Mouse (Mus musculus): ENCODE results near the gene Gm21761. TPM values are rescaled to one million over a fixed set of nuclear protein-coding genes. Genes with fewer than 3 reads are reported as not detected.
"Not testable (repeated sequence)": the region's sequence is repeated elsewhere in the genome, so short reads cannot be mapped to it uniquely, and the experiment has no call there.

Gene Gm21761
- polyA plus RNA-seq (2012), result not detected in 2 replicates

GRCm38 (mm10) chr13:119929172-119929571, at the start of gene Gm21761:
Gene Gm21761, minus strand, starts transcription at chr13:119929272.
- TF ChIP-seq GATA1 (IDR thresholded peaks at IDR 0.05; ENCODE audit: low read length), result not testable (repeated sequence)

DNA sequence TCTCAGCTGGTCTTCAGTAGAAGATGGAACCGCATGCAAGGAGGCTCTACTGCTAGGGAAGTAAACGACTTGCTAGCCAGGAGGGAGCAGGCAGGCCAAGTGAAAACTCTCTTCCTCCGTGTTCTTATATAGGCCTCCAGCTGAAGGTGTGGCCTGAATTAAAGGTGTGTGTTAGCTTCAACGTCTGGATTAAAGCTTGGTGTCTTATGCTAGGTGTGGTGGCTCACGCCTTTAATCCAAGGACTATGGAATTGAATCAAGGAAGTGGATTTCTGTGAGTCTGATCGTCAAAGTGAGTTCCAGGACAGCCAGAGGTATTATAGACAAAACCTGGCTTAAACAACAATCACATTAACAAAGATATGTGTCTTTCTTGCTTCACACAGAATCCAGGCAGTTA, 21.6 kb upstream of the Gm21761 start, which contains the start of gene B020031M17Rik:
Gene B020031M17Rik (minus strand): TSS at position 101 of the 400 bp plus-strand sequence.
- not testable (repeated sequence) for TF ChIP-seq GATA1 (IDR thresholded peaks at IDR 0.05; ENCODE audit: low read length)

DNA sequence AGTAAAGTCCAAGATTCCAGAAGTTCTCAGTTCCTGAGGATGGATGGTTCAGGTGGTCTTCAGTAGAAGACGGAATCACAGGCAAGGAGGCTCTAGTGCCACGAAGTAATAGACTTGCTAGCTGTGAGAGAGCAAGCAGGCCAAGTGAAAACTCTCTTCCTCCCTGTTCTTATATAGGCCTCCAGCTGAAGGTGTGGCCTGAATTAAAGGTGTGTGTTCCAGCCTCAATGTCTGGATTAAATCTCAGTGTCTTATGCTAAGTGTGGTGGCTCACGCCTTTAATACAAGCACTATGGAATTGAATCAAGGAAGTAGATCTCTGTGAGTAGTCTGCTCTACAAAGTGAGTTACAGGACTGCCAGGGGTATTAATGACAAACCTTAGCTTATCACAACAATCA, 34.4 kb downstream of the Gm21761 start, which contains the start of gene Tcstv1:
Gene Tcstv1 (minus strand): TSS at position 101 of the 400 bp plus-strand sequence.
- not testable (repeated sequence) for TF ChIP-seq GATA1 (IDR thresholded peaks at IDR 0.05; ENCODE audit: low read length)

Other genes starting within 250 kb of the Gm21761 start
- 21.6 and 23.9 TPM in 2 replicates for gene Hmgcs1, start 238.9 kb downstream of the Gm21761 start, polyA plus RNA-seq (2012)
- gene Nim1k, start 173.4 kb downstream of the Gm21761 start, polyA plus RNA-seq (2012), result 0.02 TPM in 1 of 2 replicates, not detected in the other
- 25.3 and 35.5 TPM in 2 replicates for gene Zfp131, start 138.4 kb downstream of the Gm21761 start, polyA plus RNA-seq (2012)
- gene AF067063, start 99.1 kb downstream of the Gm21761 start, polyA plus RNA-seq (2012), result not detected in 2 replicates
- not detected in 2 replicates for gene D13Ertd608e, start 93.3 kb downstream of the Gm21761 start, polyA plus RNA-seq (2012)
- gene Tcstv1, start 34.5 kb downstream of the Gm21761 start, polyA plus RNA-seq (2012), result not detected in 2 replicates
- gene B020031M17Rik, start 21.5 kb upstream of the Gm21761 start, polyA plus RNA-seq (2012), result not detected in 2 replicates
- not detected in 2 replicates for gene Gm36079, start 97.7 kb upstream of the Gm21761 start, polyA plus RNA-seq (2012)
- not detected in 2 replicates for gene Gm21188, start 122.9 kb upstream of the Gm21761 start, polyA plus RNA-seq (2012)
- gene Gm20767, start 211.0 kb upstream of the Gm21761 start, polyA plus RNA-seq (2012), result not detected in 2 replicates
- not detected in 2 replicates for gene Gm21818, start 243.2 kb upstream of the Gm21761 start, polyA plus RNA-seq (2012)